Mouse (Mus musculus): ENCODE data around the gene Btn2a2. TPM values are rescaled to one million over a fixed set of nuclear protein-coding genes. Genes with fewer than 3 reads are reported as not detected.

Btn2a2 gene
- total RNA-seq, 2 experiments from 2014 or later, result not detected

DNA sequence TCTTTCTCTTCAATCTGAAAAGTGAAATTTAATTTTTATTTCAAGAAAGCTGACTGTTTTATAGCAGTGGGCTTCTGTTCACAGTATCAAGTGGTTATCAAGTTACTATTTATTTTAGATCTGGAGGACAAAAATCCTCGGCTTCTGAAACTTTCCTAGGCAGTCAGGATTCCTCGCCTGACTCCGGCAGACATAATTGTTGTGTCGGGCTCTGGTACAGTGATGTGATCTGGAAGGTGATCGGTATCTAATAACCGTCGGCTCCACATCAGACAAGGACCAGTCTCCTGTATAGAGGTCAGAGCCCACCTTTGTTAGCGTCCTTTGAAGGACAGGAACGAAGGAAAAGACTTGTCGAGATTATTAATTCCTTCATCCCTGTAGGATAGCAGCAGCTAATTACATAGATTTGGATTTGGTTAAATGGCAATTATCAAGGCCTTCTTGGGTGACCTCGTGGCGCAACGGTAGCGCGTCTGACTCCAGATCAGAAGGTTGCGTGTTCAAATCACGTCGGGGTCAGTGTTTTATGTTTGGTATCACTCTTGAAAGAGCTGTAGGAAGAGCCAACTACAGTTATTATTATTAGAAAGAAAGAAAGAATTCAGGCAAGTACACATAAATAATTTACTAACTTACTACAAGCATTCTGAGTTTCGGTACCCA, 9.1 kb upstream of the Btn2a2 start:
- peak; percentile 11 to 31 for DNase-seq

DNA sequence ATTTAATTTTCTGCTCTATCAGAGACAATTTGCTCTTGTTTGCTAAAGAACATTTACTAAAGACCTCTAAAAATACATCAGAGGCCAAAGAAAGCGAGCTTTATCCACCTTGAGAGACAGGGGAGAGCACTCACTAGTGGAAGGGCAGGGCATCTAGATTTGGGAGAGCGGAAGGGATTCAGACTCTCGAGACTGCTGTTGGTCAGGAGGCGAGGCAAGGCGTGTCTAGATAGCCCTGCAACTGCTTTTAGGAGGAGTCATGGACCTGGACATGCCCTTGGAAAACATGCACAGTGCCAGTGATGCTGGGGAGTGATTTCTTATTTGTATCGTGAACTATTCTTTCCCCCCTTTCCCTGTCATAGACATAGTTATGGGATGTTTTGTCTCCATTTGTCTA, 6.9 kb upstream of the Btn2a2 start:
- no peak for DNase-seq

DNA sequence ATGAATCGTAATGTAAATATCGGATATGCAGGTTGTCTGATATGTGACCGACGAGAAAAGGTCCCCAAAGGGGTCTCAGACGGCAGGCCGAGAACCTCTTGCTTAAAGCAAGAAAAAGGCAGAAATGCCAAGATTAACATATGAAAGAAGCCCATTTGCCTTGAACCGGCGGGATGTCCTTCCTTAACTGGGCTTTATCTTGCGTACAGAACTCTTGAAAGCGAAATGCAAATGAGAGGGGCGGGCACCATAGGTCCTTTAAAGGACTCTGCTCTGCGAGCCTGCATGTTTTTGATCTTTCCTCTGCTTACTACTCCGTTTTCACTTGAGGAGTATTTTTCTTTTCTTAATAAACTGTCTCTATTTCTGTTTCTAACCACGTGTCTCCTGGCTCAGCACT, 3.3 kb upstream of the Btn2a2 start:
- DNase-seq, result no peak

DNA sequence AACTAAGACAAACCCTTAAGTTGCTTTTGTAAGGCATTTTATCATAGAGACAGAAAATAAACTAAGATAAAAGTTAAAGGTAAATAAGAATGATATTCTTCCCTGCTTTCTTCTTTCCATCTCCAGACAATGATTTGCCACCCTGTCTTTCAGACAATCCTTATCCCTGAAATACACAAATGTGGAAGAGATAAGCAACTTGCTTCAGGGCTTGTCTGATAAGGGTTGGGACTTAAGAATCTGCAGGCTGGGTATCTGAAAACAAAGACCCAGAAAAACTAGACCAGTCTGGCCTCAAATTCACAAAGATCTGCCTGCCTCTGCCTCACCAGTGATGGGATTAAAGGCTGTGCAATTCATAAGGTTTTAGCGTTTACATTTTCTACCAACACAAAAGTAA, 2.6 kb upstream of the Btn2a2 start:
- no peak for DNase-seq

DNA sequence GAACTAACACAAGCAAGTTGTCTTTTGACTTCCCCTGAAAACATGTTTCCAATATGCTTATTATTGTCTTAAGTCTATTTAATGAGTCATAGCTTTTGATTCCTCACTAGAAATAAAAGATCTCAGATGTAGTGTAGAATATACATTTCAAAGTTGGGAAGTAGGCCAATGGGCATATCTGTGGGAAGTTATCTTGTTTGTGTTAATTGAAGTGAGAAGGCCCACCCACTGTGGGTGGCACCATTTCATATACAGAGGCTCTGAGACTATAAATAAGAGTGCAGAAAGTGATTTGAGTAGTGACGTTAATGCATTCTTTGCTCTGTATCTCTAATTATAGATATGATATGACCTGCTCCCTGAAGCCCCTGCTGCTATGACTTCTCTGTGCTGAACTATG, 2.2 kb upstream of the Btn2a2 start:
- no peak for DNase-seq

DNA sequence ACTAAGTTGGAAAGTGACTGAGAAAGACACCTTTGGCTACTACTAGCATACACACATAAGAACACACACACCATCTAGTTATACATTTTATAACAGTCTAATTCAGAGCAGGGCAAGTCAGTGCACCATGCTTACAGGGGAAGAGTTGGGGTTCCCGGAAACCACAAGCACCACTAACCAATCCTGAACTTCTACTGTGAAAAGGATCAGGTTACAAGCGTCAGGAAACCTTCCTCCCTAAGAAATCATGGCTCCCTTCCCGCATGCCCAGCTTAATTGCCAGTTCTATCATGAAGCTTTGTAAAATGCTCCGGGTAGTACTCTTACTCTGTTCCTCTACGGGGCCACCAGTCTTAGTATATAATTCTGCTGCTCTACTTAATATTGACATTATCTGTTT, 3.4 kb downstream of the Btn2a2 start:
- DNase-seq, result no peak

DNA sequence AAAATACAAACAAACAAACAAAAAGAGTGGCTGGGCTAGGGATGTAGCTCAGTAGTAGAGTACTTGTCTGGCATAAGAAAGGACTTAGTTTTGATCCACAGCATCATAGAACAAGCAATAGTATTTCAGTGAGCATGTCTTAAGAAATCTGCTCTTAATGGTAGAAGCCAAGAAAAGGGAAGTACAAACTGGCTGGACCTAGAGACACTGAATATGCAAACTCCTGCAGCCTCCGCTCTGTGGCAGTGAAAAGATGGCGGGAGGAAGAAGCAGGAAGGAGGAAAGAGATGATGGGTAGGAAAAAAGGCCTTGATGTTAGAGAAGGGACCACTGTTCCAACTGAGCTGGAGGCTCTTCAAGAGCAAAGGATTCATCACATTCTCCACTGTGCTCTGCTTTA, 5.5 kb downstream of the Btn2a2 start:
- DNase-seq, result no peak

DNA sequence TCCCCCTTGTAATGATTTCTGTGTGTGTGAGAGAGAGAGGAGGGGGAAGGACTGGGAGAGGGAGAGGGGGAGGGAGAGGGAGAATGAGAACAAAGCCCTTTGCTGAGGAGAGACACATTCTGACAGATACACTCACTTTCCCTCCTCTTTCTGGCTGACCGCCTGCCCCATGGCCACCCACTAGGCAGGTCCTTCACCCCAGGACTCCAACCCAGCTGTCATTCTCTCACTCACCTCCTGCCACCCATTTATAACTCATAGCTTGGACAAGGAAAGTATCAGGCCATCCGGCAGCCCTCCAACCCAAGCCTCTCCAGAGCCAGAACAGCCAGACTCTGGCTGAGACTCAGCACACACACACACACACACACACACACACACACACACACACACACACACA, 13.0 kb downstream of the Btn2a2 start:
- peak; percentile 16 to 46 for DNase-seq

DNA sequence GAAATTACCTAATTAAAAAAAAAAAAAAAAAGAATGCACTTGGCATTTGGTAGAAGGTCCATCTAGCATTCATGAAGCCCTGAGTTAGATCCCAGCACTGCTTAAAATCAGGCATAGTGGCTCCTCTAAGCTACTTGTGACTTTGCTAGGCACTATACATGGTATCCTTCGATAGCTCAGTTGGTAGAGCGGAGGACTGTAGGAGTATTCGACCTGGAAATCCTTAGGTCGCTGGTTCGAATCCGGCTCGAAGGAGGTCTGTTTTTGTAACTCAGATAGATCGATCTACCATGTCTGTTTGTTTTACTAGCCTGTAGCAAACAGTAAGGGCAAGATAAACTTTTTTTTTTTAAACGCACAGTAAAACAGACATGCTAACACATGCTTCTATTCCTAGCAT, 21.7 kb downstream of the Btn2a2 start:
- peak; percentile 76 to 82 for DNase-seq

DNA sequence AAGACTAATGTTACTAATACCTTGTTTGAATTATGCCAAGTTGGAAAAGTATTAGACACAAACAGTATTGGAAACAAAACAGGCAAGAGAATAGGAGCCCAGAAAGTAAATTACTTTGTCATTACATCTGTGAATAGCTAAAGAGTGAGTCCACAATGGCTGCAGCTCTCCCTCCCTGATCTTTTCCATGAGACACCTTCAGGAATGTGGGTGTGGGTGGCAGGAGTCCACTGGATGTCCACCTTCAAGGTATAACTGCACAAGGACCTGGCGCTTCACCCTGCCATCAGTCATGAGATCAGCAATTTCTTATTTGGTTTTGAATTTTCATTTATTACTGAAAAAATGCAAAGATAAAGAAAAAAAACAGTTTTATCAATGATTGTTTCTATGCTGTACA, 22.4 kb downstream of the Btn2a2 start:
- no peak for DNase-seq

DNA sequence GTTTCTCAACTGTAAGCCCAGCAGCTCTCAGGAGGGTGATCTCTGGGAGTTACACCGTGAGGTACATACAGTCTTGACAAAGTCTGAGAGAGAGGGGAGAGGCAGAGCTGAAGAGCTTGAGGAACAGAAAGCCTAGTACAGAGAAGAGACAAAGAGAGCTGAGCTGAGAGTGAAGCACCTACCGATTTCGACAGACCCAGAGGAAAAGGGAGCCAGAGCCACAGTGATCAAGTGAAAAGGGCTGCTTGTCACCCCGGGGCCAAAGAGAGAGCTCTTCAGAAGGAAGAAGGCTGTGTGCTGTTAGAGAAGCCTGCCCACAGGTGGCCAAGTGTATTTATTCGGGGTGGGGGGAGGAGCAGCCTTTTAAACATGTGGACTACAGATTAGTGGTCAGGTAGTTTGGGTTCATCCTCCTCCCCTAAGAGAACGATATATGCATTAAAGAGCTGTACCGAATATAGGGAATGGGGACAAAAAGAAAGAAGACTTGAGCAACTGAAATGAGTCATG, 23.0 kb downstream of the Btn2a2 start, which contains the start of gene Btn1a1:
Gene Btn1a1, minus strand, starts transcription at position 302 of the 510 bp plus-strand sequence.
- no peak for DNase-seq

DNA sequence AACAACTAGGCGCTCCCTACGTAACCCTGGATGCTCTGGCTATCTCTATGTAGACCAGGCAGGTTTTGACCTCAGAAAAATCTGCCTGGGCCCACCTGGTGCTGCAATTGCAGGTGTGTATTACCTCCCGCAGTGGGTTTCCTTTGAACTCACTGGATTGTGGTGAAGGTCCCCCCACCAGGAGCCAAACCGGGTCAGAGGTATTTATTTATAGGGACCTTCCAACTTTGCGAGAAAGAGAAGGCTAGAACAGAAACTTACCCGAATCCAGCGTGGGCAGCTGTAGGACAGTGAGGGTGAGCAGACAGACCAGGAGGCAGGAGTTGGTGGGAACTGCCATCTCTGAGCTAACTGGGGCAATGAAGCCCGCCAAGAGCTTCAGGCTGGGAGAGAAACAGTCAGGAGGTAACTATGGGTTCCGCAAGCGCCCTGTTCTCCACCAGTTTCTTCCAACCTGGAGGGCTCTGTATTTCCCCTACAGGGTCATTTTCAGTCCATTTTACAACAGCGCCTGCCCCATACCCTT, 23.8 kb downstream of the Btn2a2 start:
- peak in 1 of 2 experiments; percentile 13 for DNase-seq

DNA sequence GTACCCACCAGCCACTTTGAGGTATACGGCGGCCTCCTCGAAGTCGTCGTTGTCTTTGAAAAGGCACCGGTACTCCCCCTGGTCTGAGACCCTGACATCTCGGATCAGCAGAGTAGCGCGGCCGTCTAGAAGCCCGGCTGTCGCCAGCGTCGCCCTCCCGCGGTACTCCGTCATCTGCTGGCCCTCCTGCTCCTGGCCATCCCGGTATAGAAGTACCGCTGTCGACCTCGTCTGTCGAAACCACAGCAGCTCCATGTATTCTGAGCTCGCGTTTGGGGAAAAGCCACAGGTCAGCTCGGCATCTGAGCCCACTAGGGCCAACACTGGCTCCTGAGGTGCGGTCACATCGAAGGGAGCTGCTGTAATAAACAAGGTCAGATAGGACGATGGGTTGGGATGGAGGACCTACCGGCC, 24.4 kb downstream of the Btn2a2 start:
- peak; percentile 39 to 55 for DNase-seq

DNA sequence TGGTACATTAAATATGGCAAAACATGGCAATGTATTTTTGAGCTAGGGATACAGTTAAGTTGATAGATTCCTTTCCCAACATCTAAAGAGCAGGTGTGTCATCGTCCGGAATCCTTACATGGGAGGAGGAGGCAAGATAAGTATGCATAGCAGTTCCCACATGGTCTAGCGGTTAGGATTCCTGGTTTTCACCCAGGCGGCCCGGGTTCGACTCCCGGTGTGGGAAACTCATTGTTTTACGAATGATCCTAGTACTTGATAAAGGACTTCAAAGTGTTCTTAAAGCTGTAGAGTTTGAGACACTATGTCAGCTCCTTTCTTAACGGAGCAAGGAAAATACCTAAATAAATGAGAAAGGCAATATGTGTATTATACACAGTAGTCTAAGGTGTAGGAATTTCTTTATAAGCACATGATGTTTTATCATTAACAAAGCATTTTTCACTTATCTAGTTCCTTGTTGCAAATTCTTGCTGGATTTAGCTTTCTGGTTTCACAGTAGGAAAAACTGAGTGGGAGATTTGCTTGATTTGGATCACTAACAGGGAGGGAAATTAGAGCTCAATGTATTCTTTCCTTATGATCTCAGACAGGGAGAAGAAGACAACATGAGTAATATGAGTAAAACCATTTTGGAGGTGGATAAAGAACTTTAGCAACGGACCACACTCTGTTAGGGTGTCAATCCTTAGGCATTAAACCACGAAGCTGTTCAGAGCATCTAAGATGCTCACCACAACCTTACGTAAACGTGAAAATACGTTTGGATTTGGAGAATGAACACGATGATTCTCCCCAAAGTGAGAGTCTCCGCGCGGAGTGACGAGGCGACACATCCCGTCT, 25.1 kb downstream of the Btn2a2 start:
- peak; percentile 79 to 90 for DNase-seq

DNA sequence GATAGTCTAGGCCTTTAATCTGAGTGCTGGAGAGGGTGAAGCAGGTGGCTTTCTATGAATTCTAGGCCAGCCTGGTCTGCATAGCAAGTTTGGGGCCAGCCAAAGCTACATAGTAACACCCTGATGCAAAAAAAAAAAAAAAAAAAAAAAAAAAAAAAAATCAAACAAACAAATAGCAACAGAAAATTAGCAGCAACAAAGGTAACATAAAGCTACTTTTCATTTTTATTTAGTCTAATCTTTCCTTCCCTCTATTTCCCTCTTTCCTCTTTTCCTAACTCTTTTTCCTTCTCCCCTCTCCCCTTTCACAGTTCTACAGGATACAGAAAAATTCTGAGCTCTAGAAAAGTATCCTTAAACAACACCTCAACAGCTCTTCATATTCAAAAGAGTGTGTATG, 26.0 kb downstream of the Btn2a2 start:
- no peak for DNase-seq

DNA sequence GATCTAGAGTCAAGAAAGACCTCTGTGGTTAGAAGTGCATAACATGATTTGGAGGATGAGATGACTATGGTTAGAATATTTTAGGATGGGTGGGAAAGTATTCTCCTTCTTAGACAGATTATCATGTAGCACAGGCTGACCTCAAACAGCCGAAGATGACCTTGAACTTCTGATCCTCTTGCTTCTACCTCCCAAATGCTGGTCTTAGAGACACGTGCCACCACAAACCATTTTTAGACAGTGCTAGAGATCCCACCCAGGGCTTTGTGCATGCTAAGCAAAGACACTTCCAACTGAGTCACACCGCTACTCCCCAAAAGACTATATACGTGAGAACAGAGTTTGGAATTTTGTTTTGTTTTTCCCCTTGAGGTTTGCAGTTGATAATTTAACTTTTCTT, 26.6 kb downstream of the Btn2a2 start:
- no peak for DNase-seq

DNA sequence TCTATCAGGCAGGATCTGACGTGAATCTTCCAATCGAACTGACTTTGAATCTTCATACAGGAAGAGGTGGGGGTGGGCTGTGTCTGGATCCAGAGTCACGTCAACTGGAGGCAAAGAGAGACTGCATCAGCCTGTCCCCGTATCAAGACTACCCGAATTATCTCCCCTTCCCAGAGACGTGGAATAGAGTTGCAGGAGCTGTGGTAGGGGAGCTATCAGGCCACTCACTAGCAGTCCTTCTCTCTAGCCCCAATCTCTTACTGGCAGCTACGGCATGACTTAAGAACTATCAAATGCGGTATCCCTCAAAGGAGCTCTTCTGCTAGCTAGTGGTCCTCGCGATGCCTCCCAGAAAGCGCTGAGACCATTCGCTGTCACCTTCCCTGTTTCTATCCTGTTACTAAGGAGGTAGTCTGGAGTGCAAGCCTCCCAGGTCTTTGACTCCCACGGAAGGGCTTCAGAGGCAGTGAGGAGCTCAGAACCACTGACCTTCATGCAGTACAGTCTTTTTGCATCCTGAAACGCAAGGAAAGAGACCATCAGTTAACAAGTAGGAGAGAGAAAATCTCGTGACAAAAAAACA, 29.3 kb downstream of the Btn2a2 start:
- DNase-seq, result no peak

DNA sequence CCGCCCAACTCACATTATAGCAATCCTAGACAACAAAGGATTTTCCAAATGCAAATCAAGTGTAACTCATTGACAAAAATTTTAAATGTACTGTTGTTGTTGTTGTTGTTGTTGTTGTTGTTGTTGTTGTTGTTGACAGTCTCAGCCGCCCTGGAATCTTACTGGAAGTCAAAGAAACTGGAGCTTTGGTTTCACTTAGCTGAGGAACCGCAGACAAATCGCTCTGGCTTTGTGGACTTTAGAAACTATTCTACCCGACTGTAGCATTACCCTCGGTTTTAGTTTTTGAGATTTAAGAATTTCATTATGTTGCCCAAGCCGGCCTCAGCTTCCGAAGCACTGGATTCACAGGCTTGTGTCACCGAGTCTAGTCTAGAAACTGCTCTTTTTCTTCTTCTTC, 34.7 kb downstream of the Btn2a2 start:
- DNase-seq, result peak in 1 of 2 experiments; percentile 42

DNA sequence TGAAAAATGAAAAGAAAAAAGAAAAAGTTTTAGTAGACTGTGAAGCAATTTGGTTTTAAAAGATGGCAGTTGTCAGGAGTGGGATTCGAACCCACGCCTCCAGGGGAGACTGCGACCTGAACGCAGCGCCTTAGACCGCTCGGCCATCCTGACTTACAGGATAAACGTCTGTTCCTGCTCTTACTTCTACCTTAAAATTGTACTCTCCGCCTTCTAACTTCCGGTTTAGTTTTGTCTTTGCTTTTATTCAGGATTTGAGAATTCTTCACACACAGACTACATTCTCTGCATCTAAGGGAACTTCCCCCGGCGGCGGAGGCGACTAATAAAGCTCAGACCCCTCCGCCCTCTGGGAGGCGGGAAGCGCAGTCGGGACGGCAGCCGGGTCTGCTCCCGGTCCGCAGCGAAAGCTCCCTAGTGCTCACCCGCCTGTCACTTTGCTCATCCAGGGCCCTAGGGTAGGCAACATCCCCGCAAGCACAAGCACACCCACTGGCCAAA, 35.2 kb downstream of the Btn2a2 start:
- DNase-seq, result peak; percentile 87 to 93

DNA sequence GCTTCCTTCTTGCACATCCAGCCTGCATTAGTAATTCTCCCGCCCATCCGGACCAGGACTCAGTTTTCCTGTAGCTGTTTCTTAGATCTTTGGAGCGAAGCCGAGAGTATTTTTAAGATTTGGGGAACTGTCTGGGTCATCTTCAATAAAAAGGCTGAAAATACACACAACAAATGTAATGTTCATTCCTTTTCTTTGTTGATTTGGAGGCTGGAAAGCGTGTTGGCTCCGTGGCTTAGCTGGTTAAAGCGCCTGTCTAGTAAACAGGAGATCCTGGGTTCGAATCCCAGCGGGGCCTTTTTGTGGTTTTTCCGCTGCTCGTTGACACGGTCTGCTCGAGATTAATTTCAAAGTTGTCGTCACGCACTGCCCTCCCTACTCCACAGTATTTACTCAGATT, 38.3 kb downstream of the Btn2a2 start:
- DNase-seq, result peak; percentile 90 to 95

DNA sequence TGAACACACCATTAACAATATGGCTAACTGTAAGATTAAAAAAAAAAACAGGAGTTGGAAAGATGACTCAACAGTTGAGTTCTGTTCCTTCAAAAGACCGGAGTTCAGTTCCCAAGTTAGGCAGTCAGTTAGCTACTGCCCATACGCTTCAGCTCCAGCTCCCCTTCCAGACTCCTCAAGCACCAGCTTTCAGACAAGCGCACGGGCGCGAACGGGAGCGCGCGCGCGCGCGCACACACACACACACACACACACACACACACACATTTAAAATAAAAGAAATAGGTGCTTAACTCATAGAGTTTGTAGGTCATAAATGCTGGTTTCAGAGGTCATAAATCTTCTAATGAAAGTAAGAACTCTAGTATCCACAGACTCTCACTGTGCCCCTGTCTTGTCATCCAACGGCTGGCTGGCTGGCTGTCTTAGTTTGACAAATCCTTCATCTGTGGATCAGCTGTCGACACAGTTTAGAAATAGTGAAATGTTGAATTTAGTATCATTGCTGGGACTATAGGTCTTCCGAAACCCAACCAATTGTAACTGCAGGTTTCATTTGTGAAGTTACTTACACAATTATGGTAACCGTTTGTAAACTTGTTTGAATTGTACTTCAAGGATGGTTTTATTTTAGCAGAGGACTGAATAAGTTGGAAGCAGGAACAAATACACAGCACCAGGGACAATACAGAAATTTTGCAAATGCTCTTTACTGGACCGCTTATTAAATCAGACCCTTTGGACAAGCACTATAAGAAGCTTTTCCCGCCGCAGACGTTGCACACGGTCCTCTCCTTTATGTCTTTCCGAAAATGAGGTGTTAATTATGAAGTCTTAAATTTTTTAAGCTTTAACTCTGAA, 39.2 kb downstream of the Btn2a2 start:
- peak; percentile 64 to 74 for DNase-seq

DNA sequence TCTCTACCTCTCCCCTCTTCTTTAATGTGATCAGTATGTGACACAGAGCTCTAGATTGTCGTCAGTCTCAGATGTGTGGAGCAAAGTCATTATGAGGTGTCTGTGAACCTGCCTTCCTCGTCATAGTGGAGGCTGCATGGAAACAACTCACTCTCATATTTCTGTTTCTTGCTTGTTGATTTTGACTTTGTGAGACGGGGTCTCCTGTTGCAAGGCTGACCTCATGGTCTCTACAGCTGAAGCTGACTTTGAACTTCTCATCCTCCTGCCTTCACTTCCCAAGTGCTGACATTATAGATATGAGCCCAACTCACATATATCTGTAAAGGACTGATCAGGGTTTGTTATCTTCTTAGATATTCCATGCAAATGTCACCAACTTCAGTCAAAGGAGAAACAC, 39.9 kb downstream of the Btn2a2 start:
- DNase-seq, result no peak
